Mouse (Mus musculus) heart, postnatal 0 days (tissue): ENCODE results near the gene Plekhg2. TPM values are rescaled to one million over a fixed set of nuclear protein-coding genes. Genes with fewer than 3 reads are reported as not detected.

ENCODE experiments used
- ATAC-seq: fragments of 200-750 bp; cut with Nextera tagmentation; 2 replicates; pipeline ENCODE4 v1.8.0; 2017; ENCODE audit warnings: low read depth, moderate number of reproducible peaks, moderate library complexity; ENCODE audit not compliant: insufficient read depth
- DNase-seq: peaks from one replicate; pipeline ENCODE4 v3.0.0-alpha.2; 2016; ENCODE audit warnings: low spot score
- H3K27ac ChIP-seq: fragments of 300-500 bp; sonication (generic); 2 replicates; pipeline ENCODE4 v1.5.1; 2014; ENCODE audit warnings: low read depth, mild to moderate bottlenecking
- H3K27me3 ChIP-seq: fragments of 300-500 bp; sonication (generic); 2 replicates; pipeline ENCODE4 v1.6.1; 2014; ENCODE audit warnings: low read length, mixed read lengths; ENCODE audit not compliant: control insufficient read depth, insufficient read depth
- H3K36me3 ChIP-seq: fragments of 300-500 bp; sonication (generic); replicated peaks from 2 replicates; pipeline ENCODE4 v1.6.1; 2014; ENCODE audit warnings: low read length, mixed read lengths; ENCODE audit not compliant: control insufficient read depth, insufficient read depth
- H3K4me1 ChIP-seq: fragments of 300-500 bp; sonication (generic); 2 replicates; pipeline ENCODE4 v1.6.1; 2014; ENCODE audit warnings: antibody characterized with exemption; ENCODE audit not compliant: control insufficient read depth, insufficient read depth
- H3K4me2 ChIP-seq: fragments of 300-500 bp; sonication (generic); 2 replicates; pipeline ENCODE4 v1.6.1; 2014; ENCODE audit warnings: low read depth, mild to moderate bottlenecking, low read length, moderate library complexity
- H3K4me3 ChIP-seq: fragments of 300-500 bp; sonication (generic); 2 replicates; pipeline ENCODE4 v1.5.1; 2014; ENCODE audit warnings: low read depth, low read length
- H3K9ac ChIP-seq: fragments of 300-500 bp; sonication (generic); replicated peaks from 2 replicates; pipeline ENCODE4 v1.6.1; 2014; ENCODE audit warnings: low read depth, low read length, mixed read lengths
- H3K9me3 ChIP-seq: fragments of 300-500 bp; sonication (generic); replicated peaks from 2 replicates; pipeline ENCODE4 v1.6.1; 2016; ENCODE audit warnings: low read length; ENCODE audit not compliant: control insufficient read depth
- CTCF ChIP-seq: IDR thresholded peaks from 2 replicates; pipeline ENCODE4 v1.5.1; 2016; ENCODE audit warnings: antibody characterized with exemption, control low read depth, low read depth
- EP300 ChIP-seq: IDR thresholded peaks from 2 replicates; pipeline ENCODE4 v1.6.1; 2016; ENCODE audit warnings: antibody characterized with exemption, low read depth
- WGBS: fragments of 180-500 bp; shearing (Covaris S2); extraction: QIAGEN DNeasy Blood & Tissue Kit; methylation state at CpG from one replicate; pipeline ENCODE4 v1.1.7; 2014; 5-methylcytosine and 5-hydroxymethylcytosine counted together
- polyA plus RNA-seq: library from polyadenylated mRNA; unstranded; fragments of >200 nt; fragmentation: Nextera tagmentation; extraction: Ambion mirVana; gene quantifications from 2 replicates; pipeline ENCODE4 v1.2.1, GENCODE M21; 2015
- total RNA-seq: library from RNA; depleted of rRNA; stranded (reverse); fragments of >200 nt; gene quantifications from 2 replicates; pipeline ENCODE4 v1.2.3, GENCODE M21; 2014; ENCODE audit warnings: low replicate concordance

Plekhg2 gene
- total and polyA plus RNA-seq, 2 experiments from 2014 or later, result 13.7 to 41.7 TPM

- H3K4me3 ChIP-seq, result peak overlapping the region; percentile 83
- WGBS, result 6% methylated on average over 11 of the region's 11 CpGs
- peak overlapping the region; percentile 83 for H3K27ac ChIP-seq
- H3K4me1 ChIP-seq, result peaks cover 18% of the 10 kb centered on the region
- H3K9me3 ChIP-seq, result no peaks in the 10 kb centered on the region
- H3K4me2 ChIP-seq, result peak overlapping the region; percentile 85
- peaks cover 40% of the 10 kb centered on the region for H3K36me3 ChIP-seq
- no peak for TF ChIP-seq EP300
- TF ChIP-seq CTCF, result no peak
- H3K27me3 ChIP-seq, result no peaks in the 10 kb centered on the region
- ATAC-seq (no peak), DNase-seq (no peak)
- peak overlapping the region; percentile 93 for H3K9ac ChIP-seq
Measured at GRCm38 (mm10) chr7:28370977-28371513, 1.4 kb downstream of the Plekhg2 start.

- peak overlapping the region; percentile 85 for H3K4me2 ChIP-seq
- H3K36me3 ChIP-seq, result peaks cover 49% of the 10 kb centered on the region
- 0 out of 2 replicates have a peak overlapping the region, but pooled peaks have one; percentile 3 for H3K9ac ChIP-seq
- H3K9me3 ChIP-seq, result no peaks in the 10 kb centered on the region
- DNase-seq (no peak), ATAC-seq (no peak)
- peaks cover 12% of the 10 kb centered on the region for H3K4me1 ChIP-seq
- peak overlapping the region; percentile 3; the same call in 1 of the 2 replicates for H3K4me3 ChIP-seq
- TF ChIP-seq CTCF, result no peak
- no peak for TF ChIP-seq EP300
- whole genome bisulfite sequencing, result 89% methylated on average over 14 of the region's 14 CpGs
- H3K27me3 ChIP-seq, result no peaks in the 10 kb centered on the region
- no peak overlapping the region for H3K27ac ChIP-seq
Measured at GRCm38 (mm10) chr7:28370051-28370450, 2.3 kb downstream of the Plekhg2 start.

- H3K36me3 ChIP-seq, result peaks cover 63% of the 10 kb centered on the region
- WGBS, result 90% methylated on average over 16 of the region's 16 CpGs
Measured at GRCm38 (mm10) chr7:28368276-28368920, 4.0 kb downstream of the Plekhg2 start.

GRCm38 (mm10) chr7:28367663-28368275, 4.6 kb downstream of the Plekhg2 start:
- H3K4me2 ChIP-seq, result no peak overlapping the region
- H3K4me1 ChIP-seq, result peaks cover 12% of the 10 kb centered on the region; the same call in 1 of the 2 replicates
- H3K4me3 ChIP-seq, result no peak overlapping the region
- no peak for DNase-seq
- no peaks in the 10 kb centered on the region for H3K27me3 ChIP-seq
- no peak for TF ChIP-seq CTCF
- no peak for TF ChIP-seq EP300
- H3K27ac ChIP-seq, result no peak overlapping the region
- no peak for ATAC-seq
- H3K9ac ChIP-seq, result 0 out of 2 replicates have a peak overlapping the region, but pooled peaks have one; percentile 8
- peaks cover 66% of the 10 kb centered on the region for H3K36me3 ChIP-seq
- WGBS, result 86% methylated on average over 16 of the region's 16 CpGs
- no peaks in the 10 kb centered on the region for H3K9me3 ChIP-seq

More at GRCm38 (mm10) chr7:28368276-28368920, 4.0 kb downstream of the Plekhg2 start:
- H3K27ac ChIP-seq, result no peak overlapping the region
- H3K4me2 ChIP-seq, result no peak overlapping the region
- ATAC-seq (no peak), DNase-seq (no peak)
- H3K9ac ChIP-seq, result 0 out of 2 replicates have a peak overlapping the region, but pooled peaks have one; percentile 8
- H3K4me3 ChIP-seq, result no peak overlapping the region
- no peaks in the 10 kb centered on the region for H3K9me3 ChIP-seq
- peaks cover 12% of the 10 kb centered on the region; the same call in 1 of the 2 replicates for H3K4me1 ChIP-seq
- no peak for TF ChIP-seq CTCF
- TF ChIP-seq EP300, result no peak
- no peaks in the 10 kb centered on the region for H3K27me3 ChIP-seq

- 43% methylated on average over 16 of the region's 16 CpGs for WGBS
- Histone ChIP-seq H3K9ac (no peak overlapping the region), H3K9me3 (no peaks in the 10 kb centered on the region), H3K27ac (no peak overlapping the region), H3K4me1 (peaks cover 5% of the 10 kb centered on the region), H3K4me2 (no peak overlapping the region), H3K27me3 (no peaks in the 10 kb centered on the region), H3K36me3 (peaks cover 78% of the 10 kb centered on the region), H3K4me3 (no peak overlapping the region)
- ATAC-seq (no peak), DNase-seq (no peak)
- TF ChIP-seq CTCF, result no peak
- TF ChIP-seq EP300, result no peak
Measured at GRCm38 (mm10) chr7:28362441-28363060, 9.8 kb downstream of the Plekhg2 start.
